Mouse (Mus musculus) kidney, embryonic 15.5 days (tissue): ENCODE results near the gene Ankrd33b. TPM values are rescaled to one million over a fixed set of nuclear protein-coding genes. Genes with fewer than 3 reads are reported as not detected.

ENCODE experiments used
- ATAC-seq: fragments of 200-750 bp; cut with Nextera tagmentation; replicated peaks from 2 replicates; pipeline ENCODE4 v1.8.0; 2017; ENCODE audit warnings: moderate TSS enrichment; ENCODE audit not compliant: low FRiP score
- H3K27ac ChIP-seq: fragments of 300-500 bp; sonication (generic); 2 replicates; pipeline ENCODE4 v1.5.1; 2015; ENCODE audit warnings: mild to moderate bottlenecking, inconsistent platforms
- H3K27me3 ChIP-seq: fragments of 300-500 bp; sonication (generic); 2 replicates; pipeline ENCODE4 v1.6.1; 2015; ENCODE audit warnings: inconsistent platforms
- H3K36me3 ChIP-seq: fragments of 300-500 bp; sonication (generic); 2 replicates; pipeline ENCODE4 v1.6.1; 2015; ENCODE audit warnings: inconsistent platforms
- H3K4me1 ChIP-seq: fragments of 300-500 bp; sonication (generic); 2 replicates; pipeline ENCODE4 v1.6.1; 2015; ENCODE audit warnings: inconsistent platforms
- H3K4me2 ChIP-seq: fragments of 300-500 bp; sonication (generic); 2 replicates; pipeline ENCODE4 v1.6.1; 2015; ENCODE audit warnings: moderate library complexity, mild to moderate bottlenecking, inconsistent platforms
- H3K4me3 ChIP-seq: fragments of 300-500 bp; sonication (generic); replicated peaks from 2 replicates; pipeline ENCODE4 v1.5.1; 2015; ENCODE audit warnings: mild to moderate bottlenecking, inconsistent platforms
- H3K9ac ChIP-seq: fragments of 300-500 bp; sonication (generic); 2 replicates; pipeline ENCODE4 v1.6.1; 2015; ENCODE audit warnings: mild to moderate bottlenecking, inconsistent platforms
- H3K9me3 ChIP-seq: fragments of 300-500 bp; sonication (generic); replicated peaks from 2 replicates; pipeline ENCODE4 v1.6.1; 2016; ENCODE audit warnings: inconsistent platforms
- WGBS: fragments of 180-500 bp; shearing (Covaris S2); methylation state at CpG from one replicate; pipeline ENCODE4 v1.1.7; 2015; ENCODE audit warnings: mixed read lengths; 5-methylcytosine and 5-hydroxymethylcytosine counted together
- polyA plus RNA-seq: library from polyadenylated mRNA; unstranded; fragments of >200 nt; fragmentation: Nextera tagmentation; extraction: Ambion mirVana; gene quantifications from 2 replicates; pipeline ENCODE4 v1.2.1, GENCODE M21; 2015

The Ankrd33b gene
- polyA plus RNA-seq, 1 experiment from 2014 or later: 6.2 TPM

- H3K4me2 ChIP-seq: no peak overlapping the region
- H3K9me3 ChIP-seq: no peaks in the 10 kb centered on the region
- no peak overlapping the region for H3K27ac ChIP-seq
- WGBS: 81% methylated on average over 7 of the region's 7 CpGs
- H3K4me3 ChIP-seq: no peak overlapping the region
- 0 out of 2 replicates have a peak, but pooled peaks cover 3% of the 10 kb centered on the region for H3K4me1 ChIP-seq
- H3K9ac ChIP-seq: no peak overlapping the region
- ATAC-seq: no peak
- H3K27me3 ChIP-seq: no peaks in the 10 kb centered on the region
- no peaks in the 10 kb centered on the region for H3K36me3 ChIP-seq
Measured at GRCm38 (mm10) chr15:31332541-31333163, 34.9 kb downstream of the Ankrd33b start.

- WGBS: 46% methylated on average over 4 of the region's 4 CpGs
- ATAC-seq: no peak
- Histone ChIP-seq H3K4me2 (no peak overlapping the region), H3K4me1 (0 out of 2 replicates have a peak, but pooled peaks cover 3% of the 10 kb centered on the region), H3K9me3 (no peaks in the 10 kb centered on the region), H3K4me3 (no peak overlapping the region), H3K27ac (no peak overlapping the region), H3K36me3 (no peaks in the 10 kb centered on the region), H3K9ac (no peak overlapping the region), H3K27me3 (no peaks in the 10 kb centered on the region)
Measured at GRCm38 (mm10) chr15:31331742-31332141, 35.8 kb downstream of the Ankrd33b start.

GRCm38 (mm10) chr15:31328082-31328614 lies 39.4 kb downstream of the Ankrd33b start:
- ATAC-seq: no peak
- no peak overlapping the region for H3K4me2 ChIP-seq
- H3K9ac ChIP-seq: no peak overlapping the region
- no peaks in the 10 kb centered on the region for H3K27me3 ChIP-seq
- no peak overlapping the region for H3K4me3 ChIP-seq
- H3K36me3 ChIP-seq: no peaks in the 10 kb centered on the region
- H3K9me3 ChIP-seq: no peaks in the 10 kb centered on the region
- H3K27ac ChIP-seq: no peak overlapping the region
- WGBS: 75% methylated on average over 9 of the region's 9 CpGs
- H3K4me1 ChIP-seq: 0 out of 2 replicates have a peak, but pooled peaks cover 3% of the 10 kb centered on the region

GRCm38 (mm10) chr15:31325660-31326354 lies 41.7 kb downstream of the Ankrd33b start:
- Histone ChIP-seq H3K9me3 (no peaks in the 10 kb centered on the region), H3K36me3 (no peaks in the 10 kb centered on the region), H3K27me3 (no peaks in the 10 kb centered on the region), H3K4me2 (no peak overlapping the region), H3K4me3 (no peak overlapping the region), H3K27ac (no peak overlapping the region), H3K9ac (no peak overlapping the region), H3K4me1 (no peaks in the 10 kb centered on the region)
- 93% methylated on average over 12 of the region's 12 CpGs for WGBS
- ATAC-seq: no peak

- no peak overlapping the region for H3K27ac ChIP-seq
- no peaks in the 10 kb centered on the region for H3K9me3 ChIP-seq
- no peaks in the 10 kb centered on the region for H3K36me3 ChIP-seq
- no peak overlapping the region for H3K4me2 ChIP-seq
- no peak overlapping the region for H3K9ac ChIP-seq
- 73% methylated on average over 13 of the region's 13 CpGs for WGBS
- H3K4me1 ChIP-seq: no peaks in the 10 kb centered on the region
- no peak for ATAC-seq
- no peaks in the 10 kb centered on the region for H3K27me3 ChIP-seq
- H3K4me3 ChIP-seq: no peak overlapping the region
Measured at GRCm38 (mm10) chr15:31324551-31324950, 43.0 kb downstream of the Ankrd33b start.

- no peak overlapping the region for H3K4me3 ChIP-seq
- no peak for ATAC-seq
- no peaks in the 10 kb centered on the region for H3K9me3 ChIP-seq
- H3K9ac ChIP-seq: no peak overlapping the region
- H3K27ac ChIP-seq: no peak overlapping the region
- H3K36me3 ChIP-seq: no peaks in the 10 kb centered on the region
- no peaks in the 10 kb centered on the region for H3K27me3 ChIP-seq
- peaks cover 7% of the 10 kb centered on the region for H3K4me1 ChIP-seq
- H3K4me2 ChIP-seq: no peak overlapping the region
- WGBS: 86% methylated on average over 4 of the region's 4 CpGs
Measured at GRCm38 (mm10) chr15:31323684-31324083, 43.8 kb downstream of the Ankrd33b start.

- Histone ChIP-seq H3K36me3 (no peaks in the 10 kb centered on the region), H3K9me3 (no peaks in the 10 kb centered on the region), H3K27ac (no peak overlapping the region), H3K4me3 (no peak overlapping the region), H3K27me3 (no peaks in the 10 kb centered on the region), H3K4me2 (no peak overlapping the region), H3K9ac (no peak overlapping the region), H3K4me1 (peaks cover 16% of the 10 kb centered on the region)
- 74% methylated on average over 12 of the region's 12 CpGs for WGBS
- ATAC-seq: no peak
Measured at GRCm38 (mm10) chr15:31320598-31321377, 46.7 kb downstream of the Ankrd33b start.

GRCm38 (mm10) chr15:31319046-31319445 lies 48.5 kb downstream of the Ankrd33b start:
- ATAC-seq: no peak; the same call in 1 of the 2 replicates
- Histone ChIP-seq H3K4me1 (peaks cover 16% of the 10 kb centered on the region), H3K4me3 (no peak overlapping the region), H3K27ac (no peak overlapping the region), H3K36me3 (no peaks in the 10 kb centered on the region), H3K4me2 (no peak overlapping the region), H3K9me3 (no peaks in the 10 kb centered on the region), H3K27me3 (no peaks in the 10 kb centered on the region), H3K9ac (no peak overlapping the region)
- 52% methylated on average over 4 of the region's 4 CpGs for WGBS

- no peak overlapping the region for H3K4me3 ChIP-seq
- no peak overlapping the region for H3K27ac ChIP-seq
- H3K9me3 ChIP-seq: no peaks in the 10 kb centered on the region
- peaks cover 16% of the 10 kb centered on the region for H3K4me1 ChIP-seq
- no peak overlapping the region for H3K9ac ChIP-seq
- no peak for ATAC-seq
- H3K4me2 ChIP-seq: no peak overlapping the region
- H3K27me3 ChIP-seq: no peaks in the 10 kb centered on the region
- WGBS: 55% methylated on average over 6 of the region's 6 CpGs
- no peaks in the 10 kb centered on the region for H3K36me3 ChIP-seq
Measured at GRCm38 (mm10) chr15:31318158-31318955, 49.2 kb downstream of the Ankrd33b start.

- no peak for ATAC-seq
- Histone ChIP-seq H3K27me3 (no peaks in the 10 kb centered on the region), H3K36me3 (no peaks in the 10 kb centered on the region), H3K9ac (no peak overlapping the region), H3K4me3 (no peak overlapping the region), H3K27ac (no peak overlapping the region), H3K9me3 (no peaks in the 10 kb centered on the region), H3K4me2 (no peak overlapping the region), H3K4me1 (peaks cover 19% of the 10 kb centered on the region)
- 95% methylated on average over 3 of the region's 3 CpGs for WGBS
Measured at GRCm38 (mm10) chr15:31317056-31317805, 50.3 kb downstream of the Ankrd33b start.
